Mouse (Mus musculus) hindbrain, postnatal 0 days (tissue): ENCODE data around the gene Spata7. TPM values are rescaled to one million over a fixed set of nuclear protein-coding genes. Genes with fewer than 3 reads are reported as not detected.

Source experiments
- ATAC-seq: fragments of 200-750 bp; cut with Nextera tagmentation; 2 replicates; pipeline ENCODE4 v1.8.0; 2017; ENCODE audit warnings: mild to moderate bottlenecking, moderate TSS enrichment, moderate library complexity
- DNase-seq: peaks from one replicate; pipeline ENCODE4 v3.0.0-alpha.2; 2015; ENCODE audit warnings: low spot score
- H3K27ac ChIP-seq: fragments of 300-500 bp; sonication (generic); 2 replicates; pipeline ENCODE4 v1.5.1; 2014; ENCODE audit warnings: mild to moderate bottlenecking
- H3K27me3 ChIP-seq: fragments of 300-500 bp; sonication (generic); 2 replicates; pipeline ENCODE4 v1.6.1; 2014; ENCODE audit warnings: low read length, mixed read lengths; ENCODE audit not compliant: insufficient read depth
- H3K36me3 ChIP-seq: fragments of 300-500 bp; sonication (generic); 2 replicates; pipeline ENCODE4 v1.6.1; 2014; ENCODE audit warnings: low read length, mixed read lengths; ENCODE audit not compliant: insufficient read depth
- H3K4me1 ChIP-seq: fragments of 300-500 bp; sonication (generic); 2 replicates; pipeline ENCODE4 v1.6.1; 2014; ENCODE audit warnings: antibody characterized with exemption, low read length, mixed read lengths; ENCODE audit not compliant: insufficient read depth
- H3K4me2 ChIP-seq: fragments of 300-500 bp; sonication (generic); 2 replicates; pipeline ENCODE4 v1.6.1; 2014; ENCODE audit warnings: low read depth, mild to moderate bottlenecking, low read length, moderate library complexity, mixed read lengths
- H3K4me3 ChIP-seq: fragments of 300-500 bp; sonication (generic); 2 replicates; pipeline ENCODE4 v1.5.1; 2014; ENCODE audit warnings: low read length
- H3K9ac ChIP-seq: fragments of 300-500 bp; sonication (generic); replicated peaks from 2 replicates; pipeline ENCODE4 v1.6.1; 2014; ENCODE audit warnings: mild to moderate bottlenecking, low read length, moderate library complexity, mixed read lengths
- H3K9me3 ChIP-seq: fragments of 300-500 bp; sonication (generic); 2 replicates; pipeline ENCODE4 v1.6.1; 2016; ENCODE audit warnings: low read length, mixed read lengths
- CTCF ChIP-seq: IDR thresholded peaks from 2 replicates; pipeline ENCODE4 v1.5.1; 2016; ENCODE audit warnings: antibody characterized with exemption, control low read depth, low read depth
- WGBS: fragments of 180-500 bp; shearing (Covaris S2); extraction: QIAGEN DNeasy Blood & Tissue Kit; methylation state at CpG from one replicate; pipeline ENCODE4 v1.1.7; 2014; 5-methylcytosine and 5-hydroxymethylcytosine counted together
- polyA plus RNA-seq: library from polyadenylated mRNA; unstranded; fragments of >200 nt; fragmentation: Nextera tagmentation; extraction: Ambion mirVana; gene quantifications from 2 replicates; pipeline ENCODE4 v1.2.1, GENCODE M21; 2015
- total RNA-seq: library from RNA; depleted of rRNA; stranded (reverse); fragments of >200 nt; gene quantifications from 2 replicates; pipeline ENCODE4 v1.2.3, GENCODE M21; 2014; rRNA removed

Spata7 gene
- total and polyA plus RNA-seq, 2 experiments from 2014 or later, result 34.0 to 35.0 TPM

GRCm38 (mm10) chr12:98703961-98704360 is 76.0 kb downstream of the Spata7 start:
- Histone ChIP-seq H3K27ac (no peak overlapping the region), H3K9me3 (no peaks in the 10 kb centered on the region), H3K4me1 (no peaks in the 10 kb centered on the region), H3K4me3 (no peak overlapping the region), H3K4me2 (no peak overlapping the region), H3K27me3 (no peaks in the 10 kb centered on the region), H3K36me3 (no peaks in the 10 kb centered on the region), H3K9ac (no peak overlapping the region)
- WGBS, result 72% methylated on average over 10 of the region's 10 CpGs
- ATAC-seq (no peak), DNase-seq (no peak)
- no peak for TF ChIP-seq CTCF

- H3K4me1 ChIP-seq, result no peaks in the 10 kb centered on the region
- H3K9me3 ChIP-seq, result no peaks in the 10 kb centered on the region
- TF ChIP-seq CTCF, result no peak
- H3K4me2 ChIP-seq, result no peak overlapping the region
- H3K27me3 ChIP-seq, result no peaks in the 10 kb centered on the region
- DNase-seq (no peak), ATAC-seq (no peak)
- no peak overlapping the region for H3K9ac ChIP-seq
- WGBS, result 78% methylated on average over 6 of the region's 6 CpGs
- no peaks in the 10 kb centered on the region for H3K36me3 ChIP-seq
- no peak overlapping the region for H3K4me3 ChIP-seq
- no peak overlapping the region for H3K27ac ChIP-seq
Observed at GRCm38 (mm10) chr12:98712819-98713218, 84.9 kb downstream of the Spata7 start.

GRCm38 (mm10) chr12:98713621-98714103 is 85.7 kb downstream of the Spata7 start:
- 63% methylated on average over 7 of the region's 7 CpGs for WGBS
- DNase-seq (no peak), ATAC-seq (no peak)
- Histone ChIP-seq H3K27me3 (no peaks in the 10 kb centered on the region), H3K27ac (no peak overlapping the region), H3K4me3 (no peak overlapping the region), H3K36me3 (no peaks in the 10 kb centered on the region), H3K9me3 (no peaks in the 10 kb centered on the region), H3K9ac (no peak overlapping the region), H3K4me2 (no peak overlapping the region), H3K4me1 (no peaks in the 10 kb centered on the region)
- no peak for TF ChIP-seq CTCF

GRCm38 (mm10) chr12:98714757-98715156 is 86.8 kb downstream of the Spata7 start:
- ATAC-seq, result no peak

GRCm38 (mm10) chr12:98716142-98716541 is 88.2 kb downstream of the Spata7 start:
- Histone ChIP-seq H3K4me1 (0 out of 2 replicates have a peak, but pooled peaks cover 6% of the 10 kb centered on the region), H3K4me2 (no peak overlapping the region), H3K4me3 (no peak overlapping the region), H3K9ac (no peak overlapping the region), H3K27ac (no peak overlapping the region), H3K9me3 (no peaks in the 10 kb centered on the region), H3K27me3 (no peaks in the 10 kb centered on the region), H3K36me3 (no peaks in the 10 kb centered on the region)
- DNase-seq (no peak), ATAC-seq (no peak)
- WGBS, result 95% methylated on average over 2 of the region's 2 CpGs
- no peak for TF ChIP-seq CTCF

More at GRCm38 (mm10) chr12:98714757-98715156, 86.8 kb downstream of the Spata7 start:
- no peak overlapping the region for H3K9ac ChIP-seq
- H3K27me3 ChIP-seq, result no peaks in the 10 kb centered on the region
- 52% methylated on average over 11 of the region's 11 CpGs for WGBS
- DNase-seq, result no peak
- no peaks in the 10 kb centered on the region for H3K9me3 ChIP-seq
- H3K4me3 ChIP-seq, result no peak overlapping the region
- H3K4me2 ChIP-seq, result no peak overlapping the region
- H3K27ac ChIP-seq, result no peak overlapping the region
- H3K4me1 ChIP-seq, result no peaks in the 10 kb centered on the region
- H3K36me3 ChIP-seq, result no peaks in the 10 kb centered on the region
- no peak for TF ChIP-seq CTCF

Other genes with a start within 250 kb of the Spata7 start
- 28.1 and 39.9 TPM in 2 replicates for gene Kcnk10, start 49.8 kb upstream of the Spata7 start, total RNA-seq
- gene Kcnk10, start 49.8 kb upstream of the Spata7 start, polyA plus RNA-seq, result 31.5 and 32.2 TPM in 2 replicates
- 3.7 and 6.0 TPM in 2 replicates for gene Ptpn21, start 109.2 kb downstream of the Spata7 start, total RNA-seq
- 2.5 and 2.7 TPM in 2 replicates for gene Ptpn21, start 109.2 kb downstream of the Spata7 start, polyA plus RNA-seq
- gene Zc3h14, start 118.8 kb downstream of the Spata7 start, total RNA-seq, result 84.1 and 102 TPM in 2 replicates
- gene Zc3h14, start 118.8 kb downstream of the Spata7 start, polyA plus RNA-seq, result 100.0 and 101 TPM in 2 replicates